Mouse (Mus musculus) cerebellum, adult (tissue): Measurements from ENCODE around the gene Rpl29.

ENCODE experiments used
- ATAC-seq: cut with Nextera tagmentation; 2 replicates; pipeline ENCODE4 v1.9.2; 2017; ENCODE audit warnings: mild to moderate bottlenecking, moderate library complexity, mixed read lengths; ENCODE audit not compliant: insufficient number of reproducible peaks, low FRiP score, low TSS enrichment

Gene Rpl29

GRCm38 (mm10) chr9:106453271-106454070, 24.2 kb downstream of the Rpl29 start, which contains the start of gene Pcbp4:
TSS of gene Pcbp4 (plus strand) at chr9:106453291.
- peak; percentile 6; the same call in 1 of the 2 replicates for ATAC-seq

GRCm38 (mm10) chr9:106454071-106454761, 25.0 kb downstream of the Rpl29 start:
- ATAC-seq: no peak

GRCm38 (mm10) chr9:106454888-106455681, 25.8 kb downstream of the Rpl29 start:
- no peak for ATAC-seq

- no peak for ATAC-seq
Observed at GRCm38 (mm10) chr9:106456325-106457162, 27.3 kb downstream of the Rpl29 start.

- no peak for ATAC-seq
Observed at GRCm38 (mm10) chr9:106457163-106457559, 27.9 kb downstream of the Rpl29 start.

- ATAC-seq: no peak
Observed at GRCm38 (mm10) chr9:106457920-106458319, 28.7 kb downstream of the Rpl29 start.

GRCm38 (mm10) chr9:106459946-106460345, 30.7 kb downstream of the Rpl29 start:
- peak; percentile 1; the same call in 1 of the 2 replicates for ATAC-seq

- peak; percentile 22; the same call in 1 of the 2 replicates for ATAC-seq
Observed at GRCm38 (mm10) chr9:106460401-106461025, 31.3 kb downstream of the Rpl29 start.

- no peak for ATAC-seq
Observed at GRCm38 (mm10) chr9:106461026-106461415, 31.8 kb downstream of the Rpl29 start.

- ATAC-seq: no peak
Observed at GRCm38 (mm10) chr9:106461641-106462429, 32.6 kb downstream of the Rpl29 start.

- no peak for ATAC-seq
Observed at GRCm38 (mm10) chr9:106462430-106462800, 33.2 kb downstream of the Rpl29 start.

- ATAC-seq: peak; percentile 41; the same call in 1 of the 2 replicates
Observed at GRCm38 (mm10) chr9:106463122-106464063, 34.1 kb downstream of the Rpl29 start.

GRCm38 (mm10) chr9:106464751-106465541, 35.7 kb downstream of the Rpl29 start:
- peak; percentile 63 for ATAC-seq

- ATAC-seq: no peak
Observed at GRCm38 (mm10) chr9:106465571-106466200, 36.4 kb downstream of the Rpl29 start, which contains the start of gene Gpr62. TSS of gene Gpr62 (minus strand) at chr9:106465938.

- ATAC-seq: no peak
Observed at GRCm38 (mm10) chr9:106466721-106467120, 37.5 kb downstream of the Rpl29 start.

GRCm38 (mm10) chr9:106467746-106468145, 38.5 kb downstream of the Rpl29 start:
- no peak for ATAC-seq
